Mouse (Mus musculus): ENCODE results near the gene Ccdc83.
"Not testable (repeated sequence)": the region's sequence is repeated elsewhere in the genome, so short reads cannot be mapped to it uniquely, and the experiment has no call there.

Gene Ccdc83

GRCm38 (mm10) chr7:90261902-90262599, 3.5 kb downstream of the Ccdc83 start:
- DNase-seq (ENCODE audit: low read depth in 1 of 2, low spot score in 2 of 2): no peak

DNA sequence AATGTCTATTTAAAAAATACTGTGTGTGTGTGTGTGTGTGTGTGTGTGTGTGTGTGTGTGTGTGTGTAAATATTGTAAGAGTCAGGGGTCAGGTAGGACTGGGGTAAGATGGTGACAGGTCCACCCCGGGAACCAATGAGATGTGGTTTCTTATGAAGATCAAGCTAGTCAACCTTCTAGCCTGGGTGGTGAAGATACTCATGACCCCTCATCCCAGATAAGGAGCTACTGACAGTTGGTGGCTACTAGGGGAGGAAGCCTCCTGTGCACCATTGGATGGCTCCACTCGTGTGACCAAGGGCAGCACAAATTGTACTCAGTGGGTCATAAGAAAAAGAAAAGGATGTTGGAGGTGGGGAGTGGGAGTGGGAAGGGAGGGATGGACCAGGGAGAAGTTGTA, 5.7 kb downstream of the Ccdc83 start:
- no peak for DNase-seq (ENCODE audit: low read depth in 1 of 2, low spot score in 2 of 2)

- no peak for DNase-seq (ENCODE audit: low read depth in 1 of 2, low spot score in 2 of 2)
Observed at GRCm38 (mm10) chr7:90258701-90259100, 6.9 kb downstream of the Ccdc83 start.

GRCm38 (mm10) chr7:90252946-90253345, 12.6 kb downstream of the Ccdc83 start:
- no peak for DNase-seq (ENCODE audit: low read depth in 1 of 2, low spot score in 2 of 2)

GRCm38 (mm10) chr7:90243643-90244042, 21.9 kb downstream of the Ccdc83 start:
- no peak for DNase-seq (ENCODE audit: low read depth in 1 of 2, low spot score in 2 of 2)

GRCm38 (mm10) chr7:90243151-90243550, 22.4 kb downstream of the Ccdc83 start:
- DNase-seq (ENCODE audit: low read depth in 1 of 2, low spot score in 2 of 2): no peak

GRCm38 (mm10) chr7:90236289-90236905, 29.2 kb downstream of the Ccdc83 start:
- no peak for DNase-seq (ENCODE audit: low read depth in 1 of 2, low spot score in 2 of 2)

DNA sequence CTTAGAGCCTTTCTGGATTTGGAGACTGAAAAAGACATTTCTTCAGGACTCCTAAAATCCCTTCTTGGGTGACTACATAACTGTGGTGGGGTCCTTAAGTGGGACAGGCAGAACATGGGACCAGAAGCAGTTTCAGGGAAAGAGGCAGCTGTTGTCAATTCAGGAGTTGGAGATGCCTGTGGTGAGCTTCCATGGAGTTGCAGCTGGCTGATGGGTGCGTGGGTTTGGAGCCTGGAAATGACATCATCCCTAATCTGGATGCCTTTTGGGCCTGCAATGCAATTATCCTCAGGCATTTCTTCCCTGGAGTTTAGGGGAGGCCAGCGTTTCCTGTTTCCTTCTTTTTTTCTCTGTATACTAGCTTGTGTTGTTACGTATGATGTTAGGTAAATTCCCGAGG, 31.7 kb downstream of the Ccdc83 start:
- DNase-seq (ENCODE audit: low read depth in 1 of 2, low spot score in 2 of 2): no peak

- DNase-seq (ENCODE audit: low read depth in 1 of 2, low spot score in 2 of 2): no peak
Observed at GRCm38 (mm10) chr7:90231431-90231830, 34.1 kb downstream of the Ccdc83 start.

DNA sequence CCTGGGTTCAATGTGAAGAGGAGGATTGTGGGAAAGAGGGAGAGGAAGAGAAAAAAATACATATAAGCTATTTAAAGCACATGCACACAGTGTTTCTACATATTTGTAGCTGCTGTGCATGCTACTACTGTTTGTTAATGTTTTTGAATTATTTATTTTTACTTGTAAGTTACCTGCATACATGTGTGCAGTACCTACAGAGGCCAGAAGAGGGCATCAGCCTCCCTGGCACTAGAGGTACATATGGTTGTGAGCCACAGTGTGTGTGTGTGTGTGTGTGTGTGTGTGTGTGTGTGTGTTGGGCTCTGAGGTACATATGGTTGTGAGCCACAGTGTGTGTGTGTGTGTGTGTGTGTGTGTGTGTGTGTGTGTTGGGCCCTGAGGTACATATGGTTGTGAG, 36.7 kb downstream of the Ccdc83 start:
- DNase-seq (ENCODE audit: low read depth in 1 of 2, low spot score in 2 of 2): not testable (repeated sequence)

DNA sequence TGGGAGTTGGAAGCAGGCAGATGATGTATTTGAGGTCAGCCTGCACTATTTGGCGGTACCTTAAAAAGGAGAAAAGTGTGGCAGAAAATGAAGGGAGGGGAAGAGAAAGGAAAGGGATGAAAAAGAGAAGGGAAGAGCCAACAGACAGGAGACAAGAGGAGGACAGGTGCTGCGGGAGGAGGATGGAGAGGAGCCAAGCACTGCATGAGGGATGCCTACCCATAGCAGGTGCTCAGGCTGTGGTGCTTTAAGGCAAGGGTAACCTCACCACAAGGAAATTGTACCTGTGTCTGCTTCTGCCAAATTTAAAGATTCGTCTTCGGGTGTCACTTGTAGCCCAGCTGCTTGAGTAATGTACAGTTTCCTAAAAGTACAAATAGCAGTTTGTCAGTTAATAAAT, 37.5 kb downstream of the Ccdc83 start:
- no peak for DNase-seq (ENCODE audit: low read depth in 1 of 2, low spot score in 2 of 2)

GRCm38 (mm10) chr7:90221487-90221886, 44.1 kb downstream of the Ccdc83 start:
- no peak for DNase-seq (ENCODE audit: low read depth in 1 of 2, low spot score in 2 of 2)

DNA sequence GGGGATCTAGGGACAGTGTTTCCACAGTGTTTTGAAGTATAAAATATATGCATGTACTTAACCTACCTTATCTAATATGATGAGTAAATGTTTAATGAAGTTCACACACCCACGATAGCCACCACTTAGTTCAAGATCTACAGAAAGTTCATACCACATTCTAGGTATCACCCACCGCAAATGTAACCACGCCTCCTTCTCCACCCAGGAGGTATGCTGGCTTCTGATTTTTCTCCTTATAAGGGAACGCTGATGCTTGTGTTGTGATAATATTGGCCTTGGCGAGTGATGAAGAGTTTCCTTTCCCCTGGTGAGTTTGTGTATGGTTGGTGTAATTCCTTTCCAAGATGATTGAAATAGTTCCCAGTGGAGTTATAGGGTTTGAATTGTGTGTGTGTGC, 47.5 kb downstream of the Ccdc83 start:
- no peak for DNase-seq (ENCODE audit: low read depth in 1 of 2, low spot score in 2 of 2)

GRCm38 (mm10) chr7:90216511-90216910, 49.1 kb downstream of the Ccdc83 start:
- DNase-seq (ENCODE audit: low read depth in 1 of 2, low spot score in 2 of 2): no peak

DNA sequence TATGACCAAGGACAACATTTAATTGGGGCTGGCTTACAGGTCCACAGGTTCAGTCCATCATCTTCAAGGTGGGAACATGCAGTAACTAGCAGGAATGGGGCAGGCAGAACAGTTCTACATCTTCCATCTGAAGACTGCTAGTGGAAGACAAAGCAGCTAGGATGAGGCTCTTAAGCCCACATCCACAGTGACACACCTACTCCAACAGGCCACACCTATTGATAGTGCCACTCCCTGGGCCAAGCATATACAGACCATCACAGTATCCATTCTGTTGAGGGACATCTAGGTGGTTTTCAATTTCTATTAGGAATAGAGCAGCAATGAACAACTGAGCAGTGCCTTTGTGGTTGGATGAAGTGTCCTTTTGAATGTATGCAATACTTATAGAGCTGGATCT, 54.6 kb downstream of the Ccdc83 start:
- DNase-seq (ENCODE audit: low read depth in 1 of 2, low spot score in 2 of 2): no peak

GRCm38 (mm10) chr7:90210116-90210515, 55.5 kb downstream of the Ccdc83 start:
- no peak for DNase-seq (ENCODE audit: low read depth in 1 of 2, low spot score in 2 of 2)

GRCm38 (mm10) chr7:90203914-90204313, 61.7 kb downstream of the Ccdc83 start:
- no peak for DNase-seq (ENCODE audit: low read depth in 1 of 2, low spot score in 2 of 2)

DNA sequence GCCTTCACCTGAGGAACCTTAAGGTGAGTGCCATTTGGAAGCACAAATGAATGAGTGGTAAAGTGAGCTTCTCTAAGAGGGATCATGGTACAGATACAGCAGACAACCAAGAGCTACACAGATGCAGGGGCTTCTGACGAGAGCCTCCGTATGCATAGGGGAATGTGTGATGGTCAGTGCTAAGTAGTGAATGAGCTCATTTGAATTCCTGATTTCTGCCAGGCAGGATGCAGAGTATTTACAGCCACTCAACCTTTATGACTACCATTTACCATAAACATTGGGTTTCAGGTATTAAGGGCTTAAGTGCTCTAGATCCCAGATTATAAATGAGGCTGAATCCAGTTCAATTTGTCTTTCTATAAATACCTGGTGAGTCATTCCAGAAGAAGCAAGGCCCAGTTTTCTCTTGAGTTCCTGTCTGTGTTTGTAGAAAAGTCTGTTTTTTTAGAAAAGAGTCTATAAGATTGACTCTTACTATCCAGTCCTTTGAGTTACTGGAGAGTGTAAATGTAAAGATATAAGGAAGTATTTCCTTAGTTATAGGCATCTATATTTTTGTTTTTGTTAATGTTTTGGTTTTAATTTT, 63.6 kb downstream of the Ccdc83 start:
- no peak for DNase-seq (ENCODE audit: low read depth in 1 of 2, low spot score in 2 of 2)

- DNase-seq (ENCODE audit: low read depth in 1 of 2, low spot score in 2 of 2): no peak
Observed at GRCm38 (mm10) chr7:90200251-90200650, 65.3 kb downstream of the Ccdc83 start.

DNA sequence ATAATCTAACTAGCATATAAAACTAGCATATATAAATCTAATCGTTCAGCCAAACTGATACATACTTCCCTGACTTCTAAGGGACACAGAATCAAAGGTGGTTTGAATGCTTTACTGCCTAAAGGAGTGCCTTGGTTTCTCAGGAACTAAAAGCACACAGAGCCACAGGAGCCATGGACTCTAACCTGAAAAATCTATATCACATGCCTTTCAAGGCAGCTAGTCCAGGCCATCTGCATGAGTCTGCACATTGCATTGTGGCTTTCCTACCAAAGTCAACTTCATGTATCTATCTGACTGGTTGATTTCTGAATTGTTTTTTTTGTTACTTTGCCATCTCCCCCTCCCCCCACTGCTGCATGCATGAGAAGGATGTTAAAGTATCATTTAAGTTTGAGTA, 84.9 kb downstream of the Ccdc83 start:
- no peak for DNase-seq (ENCODE audit: low read depth in 1 of 2, low spot score in 2 of 2)

- DNase-seq (ENCODE audit: low read depth in 1 of 2, low spot score in 2 of 2): no peak
Observed at GRCm38 (mm10) chr7:90175576-90175975, 90.0 kb downstream of the Ccdc83 start.
